Mouse (Mus musculus) liver, adult 10 weeks (tissue): ENCODE results near the gene Hspa8. TPM values are rescaled to one million over a fixed set of nuclear protein-coding genes. Genes with fewer than 3 reads are reported as not detected.

Source experiments
- polyA plus RNA-seq: library from polyadenylated mRNA; stranded (reverse); fragments of 350-450 nt; fragmentation: Illumina TruSeq; extraction: RNeasy Lipid Tissue Mini Kit (QIAGEN cat#74804); gene quantifications from one replicate; pipeline ENCODE4 v1.2.3, GENCODE M21; 2014; ENCODE audit warnings: low read depth, low replicate concordance

Gene Hspa8
- 1,210 TPM for polyA plus RNA-seq

DNA sequence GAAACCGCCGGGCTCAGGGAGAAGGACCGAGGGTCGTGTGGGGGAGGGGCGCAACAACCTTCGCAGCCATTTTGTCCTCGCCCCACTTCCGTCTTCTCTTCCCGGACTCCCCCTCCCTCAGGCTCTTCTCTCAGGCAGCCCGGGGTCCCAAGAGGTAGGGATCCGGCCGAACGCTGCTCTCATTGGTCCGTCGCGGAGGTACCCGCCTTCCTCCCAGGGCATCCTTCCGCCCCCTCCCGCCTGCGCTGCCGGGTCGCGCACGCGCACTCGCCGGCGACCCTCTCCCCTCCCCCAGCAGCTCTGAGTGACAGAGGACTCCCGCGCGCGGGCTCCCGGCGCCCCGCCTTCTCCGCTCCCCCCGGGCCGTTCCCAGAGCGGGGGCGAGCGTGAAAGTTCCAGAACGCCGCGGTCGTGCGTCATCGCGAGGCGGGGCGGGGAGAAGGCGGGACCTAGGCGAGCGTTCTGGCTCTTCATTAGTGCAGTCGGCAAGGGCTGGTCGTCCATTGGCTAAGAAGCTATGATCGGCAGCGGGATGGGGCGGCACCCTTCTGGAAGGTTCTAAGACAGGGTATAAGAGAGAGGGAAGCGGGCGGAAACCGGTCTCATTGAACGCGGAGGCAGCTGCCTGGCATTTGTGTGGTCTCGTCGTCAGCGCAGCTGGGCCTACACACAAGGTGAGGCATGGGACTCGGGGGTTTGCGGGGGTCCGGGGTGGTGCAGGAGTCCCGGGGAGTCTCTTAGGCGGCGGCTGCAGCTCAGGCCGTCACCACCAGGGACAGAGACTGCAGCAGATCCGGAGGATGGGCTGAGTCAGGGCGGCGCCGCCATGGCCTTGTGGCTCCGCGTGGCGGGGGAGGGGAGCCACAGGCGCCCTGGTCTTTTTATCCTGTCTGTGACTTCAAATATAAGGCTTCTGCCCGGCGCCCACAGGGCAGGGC, at the start of gene Hspa8:
Gene Hspa8 (plus strand): TSS at position 310 of the 938 bp plus-strand sequence.

Other genes starting within 250 kb of the Hspa8 start
- gene Gm21915, start 130.4 kb upstream of the Hspa8 start, polyA plus RNA-seq, result not detected
- gene Clmp, start 115.0 kb upstream of the Hspa8 start, polyA plus RNA-seq, result 2.3 TPM
- not detected for gene Bsx, start 73.1 kb downstream of the Hspa8 start, polyA plus RNA-seq
- gene Jhy, start 163.1 kb downstream of the Hspa8 start, polyA plus RNA-seq, result not detected
- gene Crtam, start 203.6 kb downstream of the Hspa8 start, polyA plus RNA-seq, result not detected